Mouse (Mus musculus) spleen, adult 18-20 months (tissue): ENCODE data around the gene Ripor2.

Source experiments
- DNase-seq, 2 experiments: peaks; one replicate each; pipeline ENCODE4 v3.0.0; 2022; ENCODE audit warnings: mixed read lengths in 2 of 2

Ripor2 gene

DNA sequence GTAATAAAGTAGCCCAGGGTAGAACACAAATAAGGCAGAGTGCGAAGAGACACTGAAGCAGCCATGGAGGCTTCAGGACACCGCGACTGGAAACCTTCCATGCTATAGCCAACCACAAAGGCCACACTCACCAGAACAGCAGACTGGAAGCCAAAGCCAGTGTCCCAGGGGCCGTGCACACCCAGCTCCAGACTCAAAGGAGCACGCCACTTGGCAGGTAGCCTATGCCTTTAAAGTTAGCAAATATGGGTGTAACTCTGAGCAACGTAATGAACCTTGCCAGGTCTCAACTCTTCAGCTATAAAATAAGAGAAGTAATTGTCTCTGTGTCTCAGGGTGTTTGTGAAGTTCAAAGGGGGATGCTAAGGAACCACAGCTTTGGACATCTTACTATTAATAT is 2.9 kb downstream of the Ripor2 start:
- DNase-seq = no peak

DNA sequence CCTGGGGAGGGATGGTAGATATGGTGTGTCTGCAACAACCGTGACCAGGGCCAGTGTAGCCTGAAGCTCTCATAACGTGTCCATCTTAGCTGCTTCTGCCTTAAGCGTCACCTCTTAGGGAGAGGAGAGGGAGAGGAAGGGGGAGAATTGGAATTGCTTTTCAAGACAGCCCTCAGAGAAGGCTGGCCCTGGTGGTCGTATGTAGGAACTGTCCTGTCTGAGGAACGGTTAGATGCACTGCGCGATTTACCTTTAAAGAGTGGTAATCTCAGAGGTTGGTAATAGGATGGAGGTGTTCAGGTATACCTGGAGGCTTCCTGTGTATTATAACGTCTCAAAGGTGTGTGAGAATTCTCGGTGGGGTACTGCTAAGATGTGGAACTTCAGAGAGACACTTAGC is 3.4 kb downstream of the Ripor2 start:
- no peak for DNase-seq

DNA sequence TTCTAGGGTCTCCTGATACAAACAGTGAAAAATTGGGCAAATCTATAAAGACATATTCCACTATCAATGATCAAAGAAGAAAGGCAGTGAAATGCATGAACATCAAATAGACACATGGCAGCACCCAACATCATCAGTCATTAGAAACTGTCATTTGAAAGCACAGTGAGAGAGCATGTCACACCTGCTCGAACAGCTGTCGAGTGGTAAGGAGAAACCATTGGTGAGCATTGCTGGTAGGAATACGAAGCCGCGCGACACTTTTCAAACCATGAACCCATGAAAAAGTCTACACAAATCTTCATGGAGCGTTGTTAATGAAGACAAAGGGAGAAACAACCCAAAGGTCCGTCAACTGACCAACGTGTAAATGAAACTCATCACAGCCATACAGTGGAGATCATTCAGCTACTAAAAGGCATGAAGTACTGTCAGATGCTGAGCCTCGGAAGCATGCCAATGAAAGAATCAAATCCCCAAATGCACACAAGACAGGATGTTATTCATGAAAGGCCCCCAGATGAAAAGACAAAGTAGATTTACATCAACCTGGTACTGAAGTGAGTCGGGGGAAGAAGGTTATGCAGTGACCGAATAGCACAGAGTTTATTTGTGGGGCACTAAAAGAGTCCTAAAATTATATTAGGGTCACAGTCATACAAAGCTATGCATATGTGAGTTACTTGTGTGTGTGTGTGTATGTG is 5.4 kb downstream of the Ripor2 start:
- DNase-seq = no peak

DNA sequence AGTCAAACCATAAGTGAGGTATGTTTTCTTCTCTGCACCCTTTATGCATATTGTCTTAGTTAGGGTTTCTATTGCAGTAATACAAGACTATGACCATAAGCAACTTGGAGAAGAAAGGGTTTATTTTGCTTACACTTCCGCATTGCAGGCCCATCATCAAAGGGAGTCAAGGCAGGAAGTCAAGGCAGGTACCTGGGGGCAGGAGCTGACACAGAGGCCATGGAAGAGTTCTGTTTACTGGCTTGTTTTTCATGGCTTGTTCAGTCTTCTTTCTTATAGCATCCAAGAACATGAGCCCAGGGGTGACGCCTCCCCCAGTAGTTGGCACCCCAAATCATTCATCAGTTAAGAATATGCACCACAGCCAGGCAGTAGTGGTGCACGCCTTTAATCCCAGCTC is 6.6 kb downstream of the Ripor2 start:
- no peak for DNase-seq

DNA sequence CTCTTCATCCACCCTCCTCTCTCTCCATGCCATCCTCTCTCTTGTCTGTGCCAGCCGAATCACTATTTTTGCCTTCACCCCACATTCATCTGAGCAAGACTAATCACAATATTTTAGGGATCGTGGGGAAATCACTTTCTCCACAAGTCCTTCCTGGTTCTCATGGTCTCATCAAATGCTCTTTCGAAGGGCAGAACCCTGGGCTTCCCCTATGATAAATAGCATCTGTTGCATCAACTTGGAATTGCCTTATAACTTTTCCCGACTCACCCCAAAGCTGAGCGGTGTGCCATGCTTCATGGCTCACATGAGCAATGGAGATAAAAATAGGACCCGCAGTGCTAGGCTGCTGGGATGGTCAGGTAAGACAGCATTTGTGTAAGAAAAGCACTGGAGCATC is 9.7 kb downstream of the Ripor2 start:
- no peak for DNase-seq

DNA sequence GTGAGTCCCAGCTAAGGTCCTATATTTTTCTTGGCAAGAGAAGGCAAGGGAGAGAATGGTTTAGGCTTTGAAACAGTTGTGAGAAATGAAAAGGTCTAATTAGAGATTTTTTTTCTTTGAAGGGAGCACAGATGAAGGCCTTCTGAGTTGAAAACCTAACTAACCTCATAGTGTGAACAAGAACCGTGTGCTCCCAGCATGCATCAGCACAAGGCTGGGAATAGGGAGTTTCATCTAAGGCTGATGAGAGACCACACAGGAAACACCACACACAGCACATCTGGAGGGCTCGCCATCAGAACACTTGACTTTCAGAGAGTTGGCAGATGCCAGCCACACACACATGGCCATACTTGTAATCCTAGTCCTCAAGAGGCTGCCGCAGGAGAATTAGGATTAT is 12.3 kb downstream of the Ripor2 start:
- DNase-seq = no peak

DNA sequence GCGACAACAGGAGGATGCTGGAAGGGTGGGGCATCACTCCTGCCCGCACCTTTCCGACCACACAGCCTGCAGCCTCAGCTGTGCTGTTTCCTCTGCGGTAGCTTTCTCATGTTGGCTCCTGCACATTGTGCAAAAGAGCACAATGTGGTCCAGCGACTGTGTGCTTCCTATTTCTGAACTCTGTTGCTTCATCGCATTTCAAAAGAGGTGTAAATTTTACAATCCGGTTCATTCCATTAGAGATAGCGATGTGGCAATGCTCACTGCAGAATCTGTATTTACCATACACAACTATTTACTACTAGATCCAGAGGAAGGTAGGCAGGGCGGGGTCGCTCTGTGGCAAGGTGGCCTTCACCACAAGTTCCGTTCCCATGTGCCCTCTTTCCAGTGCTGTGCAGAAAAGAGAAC is 17.6 kb downstream of the Ripor2 start:
- peak; percentile 61 to 69 for DNase-seq

DNA sequence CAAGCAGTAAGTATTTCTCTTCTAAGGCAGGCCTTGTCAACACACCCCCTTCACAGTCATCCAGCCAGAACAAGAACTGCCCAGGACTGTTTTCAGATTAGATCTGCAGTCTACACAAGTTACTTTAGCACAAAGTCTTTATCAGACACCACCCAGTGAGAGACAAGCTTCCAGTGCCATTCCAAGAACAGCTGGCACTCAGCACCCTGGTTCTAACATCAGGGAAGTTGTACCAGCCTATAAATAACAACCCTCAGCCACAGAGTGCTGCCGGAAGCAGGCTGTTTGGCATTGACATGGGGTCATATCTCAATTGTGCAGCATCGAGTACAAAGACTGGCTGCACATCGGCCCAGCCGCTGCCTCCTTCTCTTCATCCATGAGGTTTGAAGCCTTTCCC is 21.0 kb downstream of the Ripor2 start:
- peak; percentile 47 to 53 for DNase-seq

DNA sequence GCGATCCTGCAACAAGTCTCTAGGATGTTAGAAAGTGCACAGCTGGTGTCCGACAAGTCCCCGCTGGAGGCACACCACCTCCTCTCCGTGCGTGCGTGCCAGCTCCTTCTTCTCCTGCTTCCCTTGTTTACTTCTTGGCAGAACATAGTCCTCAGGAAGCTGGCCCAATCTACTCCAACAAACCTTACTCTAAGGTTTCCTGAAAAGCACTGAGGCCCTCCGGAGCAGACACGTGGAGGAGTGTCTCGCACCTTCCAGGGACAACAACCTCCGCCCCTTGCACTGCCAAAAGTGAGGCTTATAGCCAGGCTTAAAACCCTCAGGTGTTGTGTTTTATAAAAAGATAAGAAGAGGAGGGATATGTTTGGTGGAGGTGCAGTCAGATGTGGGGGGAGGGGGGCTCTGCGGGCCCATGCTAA is 21.6 kb downstream of the Ripor2 start:
- peak in 1 of 2 experiments; percentile 27 for DNase-seq

DNA sequence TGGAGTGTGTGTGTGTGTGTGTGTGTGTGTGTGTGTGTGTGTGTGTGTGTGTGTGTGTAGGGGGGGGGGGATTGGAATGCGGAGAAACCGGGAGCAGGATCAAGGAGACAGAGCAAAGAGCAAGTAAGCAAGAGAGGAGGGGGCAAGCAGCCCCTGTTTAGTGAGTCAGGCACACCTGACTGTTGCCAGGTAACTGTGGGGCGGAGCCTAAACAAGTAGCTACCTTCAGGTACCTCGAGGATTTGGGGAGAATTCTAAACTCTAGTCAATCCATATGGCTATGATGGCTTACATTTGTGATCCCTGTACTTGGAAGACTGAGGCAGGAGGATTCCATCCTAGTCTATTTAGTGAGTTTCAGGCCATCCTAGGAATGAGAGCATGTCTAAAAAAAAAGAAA is 22.1 kb downstream of the Ripor2 start:
- DNase-seq = no peak

DNA sequence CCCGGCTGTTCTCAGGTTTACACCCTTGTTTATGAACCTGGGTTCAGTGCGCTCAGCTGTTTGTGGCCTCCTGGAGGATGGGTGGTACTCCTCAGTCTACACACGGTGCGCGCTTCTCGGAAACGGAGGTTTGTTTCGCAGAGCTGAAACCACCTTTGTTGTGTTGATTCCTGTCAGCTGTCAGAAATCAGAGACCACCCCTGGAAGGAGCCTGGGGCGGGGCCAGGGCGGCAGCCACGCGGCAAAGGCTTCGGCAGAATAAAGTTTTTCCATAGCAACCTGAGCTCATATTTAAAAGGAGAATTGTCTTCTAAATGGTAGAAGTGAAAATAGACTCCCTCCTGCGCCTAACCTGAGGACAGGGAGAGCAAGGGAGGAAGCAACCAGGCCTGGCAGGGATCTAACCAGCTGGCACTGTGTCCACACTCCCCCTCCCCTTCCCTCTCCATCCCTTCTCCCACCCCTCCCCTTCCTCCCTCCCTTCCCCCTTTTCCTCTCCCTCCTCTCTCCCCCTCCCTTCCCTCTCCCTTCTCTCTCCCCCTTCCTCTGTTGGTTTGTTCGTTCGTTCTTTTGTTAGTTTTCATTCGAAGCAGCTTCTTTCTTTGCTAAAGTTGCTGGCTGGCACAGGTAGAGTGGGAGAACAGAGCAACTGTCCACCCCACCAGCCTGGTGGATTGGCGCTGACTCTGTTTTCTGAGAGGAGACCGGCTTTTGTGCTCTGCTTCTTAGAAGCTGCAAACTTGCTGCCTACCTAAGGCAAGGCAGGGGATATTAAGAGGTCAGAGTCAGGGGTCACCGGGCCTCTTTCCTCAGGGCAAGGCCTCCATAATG is 23.0 kb downstream of the Ripor2 start:
- peak; percentile 75 to 85 for DNase-seq

DNA sequence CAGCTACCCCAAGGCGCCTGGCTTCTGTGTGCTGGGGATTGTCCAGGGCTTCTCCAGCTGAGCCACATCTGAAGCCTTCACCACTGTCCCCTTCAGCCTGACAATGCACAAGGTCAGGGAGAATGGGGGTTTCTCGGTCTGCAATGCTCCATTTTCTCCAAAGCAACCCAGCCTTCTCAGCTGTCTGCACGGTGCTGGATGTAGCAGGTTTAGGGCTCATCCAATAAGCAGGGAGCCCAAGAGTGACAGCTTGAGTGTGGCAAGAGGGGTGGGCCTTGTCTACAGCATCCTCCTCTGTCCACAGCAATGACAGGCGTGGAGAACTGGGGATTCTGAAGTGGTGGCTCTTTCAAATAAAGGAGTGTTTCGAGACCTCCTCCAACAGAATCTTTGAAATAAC is 23.8 kb downstream of the Ripor2 start:
- no peak for DNase-seq

DNA sequence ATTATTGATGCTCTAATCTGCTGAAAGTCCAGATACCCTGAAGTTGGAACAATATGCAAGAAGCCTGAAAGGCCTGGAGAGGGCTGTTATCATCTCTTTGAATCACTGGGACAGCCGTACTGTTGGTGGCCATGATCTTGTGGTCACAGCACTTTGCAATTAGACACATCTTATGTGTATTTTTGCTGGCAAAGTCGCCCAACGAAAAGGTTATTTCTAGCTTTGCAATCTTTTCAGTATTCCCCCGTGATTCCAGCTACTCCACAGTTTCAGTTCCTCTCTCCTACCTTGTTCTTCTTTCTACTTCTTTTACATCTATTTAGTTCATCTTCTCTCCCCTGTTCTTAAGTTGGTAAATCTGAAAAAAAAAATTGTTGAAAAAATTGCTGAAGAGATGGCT is 26.0 kb downstream of the Ripor2 start:
- DNase-seq = no peak

DNA sequence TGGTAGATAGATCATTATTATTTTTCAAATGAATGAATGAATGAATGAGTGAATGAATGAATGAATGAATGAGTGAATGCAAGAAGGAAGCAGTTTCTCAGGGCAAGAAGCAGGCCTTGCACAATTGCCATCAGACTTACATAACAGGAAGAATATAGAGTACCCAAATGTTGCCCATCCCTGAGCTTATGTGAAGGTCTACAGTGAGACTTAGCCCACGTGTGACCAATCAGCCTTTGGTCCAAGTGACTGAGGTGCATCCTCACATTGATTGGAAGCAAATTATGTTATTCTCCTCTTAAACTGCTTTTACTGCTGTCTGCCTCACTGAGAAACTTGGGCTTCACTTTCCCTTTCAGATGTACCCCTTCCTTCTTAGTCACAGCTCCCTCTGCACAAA is 26.7 kb downstream of the Ripor2 start:
- DNase-seq = no peak

DNA sequence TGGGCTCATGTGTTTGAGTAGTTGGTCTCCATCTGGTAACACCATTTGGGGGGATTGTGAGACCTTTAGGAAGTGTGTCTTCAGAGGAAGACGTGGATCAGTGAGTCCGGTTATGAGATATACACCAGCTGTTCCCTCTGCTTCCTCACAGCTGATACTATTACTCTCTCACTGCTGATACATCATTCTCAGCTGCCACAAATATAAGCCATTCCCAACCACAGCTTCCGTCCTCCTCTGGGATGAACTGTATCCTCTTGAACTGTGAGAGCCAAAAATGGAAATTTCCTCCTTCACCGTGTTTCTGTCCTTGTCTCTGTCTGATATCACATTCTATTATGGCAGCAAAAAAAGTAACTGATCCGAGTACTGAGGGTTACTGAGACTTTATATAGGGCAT is 28.9 kb downstream of the Ripor2 start:
- no peak for DNase-seq

DNA sequence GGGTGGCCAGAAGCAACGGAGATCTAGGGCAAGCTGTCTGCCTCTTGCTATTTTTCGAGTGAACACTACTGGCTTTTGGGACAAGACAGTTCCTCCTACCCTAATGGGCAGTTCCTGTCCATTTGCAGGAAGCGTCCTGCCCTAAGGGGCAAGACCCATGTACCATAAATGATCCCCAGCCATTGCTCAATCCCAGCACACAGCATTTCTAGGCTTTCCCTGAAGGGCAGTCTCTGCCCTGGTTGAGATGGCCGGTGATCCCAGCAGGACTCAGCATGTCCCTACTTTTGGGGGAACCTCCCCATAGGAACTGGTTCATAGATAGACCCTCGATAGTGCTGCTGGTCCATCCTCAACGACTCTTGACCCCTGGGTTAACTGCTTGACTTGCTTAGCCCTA is 31.0 kb downstream of the Ripor2 start:
- no peak for DNase-seq

DNA sequence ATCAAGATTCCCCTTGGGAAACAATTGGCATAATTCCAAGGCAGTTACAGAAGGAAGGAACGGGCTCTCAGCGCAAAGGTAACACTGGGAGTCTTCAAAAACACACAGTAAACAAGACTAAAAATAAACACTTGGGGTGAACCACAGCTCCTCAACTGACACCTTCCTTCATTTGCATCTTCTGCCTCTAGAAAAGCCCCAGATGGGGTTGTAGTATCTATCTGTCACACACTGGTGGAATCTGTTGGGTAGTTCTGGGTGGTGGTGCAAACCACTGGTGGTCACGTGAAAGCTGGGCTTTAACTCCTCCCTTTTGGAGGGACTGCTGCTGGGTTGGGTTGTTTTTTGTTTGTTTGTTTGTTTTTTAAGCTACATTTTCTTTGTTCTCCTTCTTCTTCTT is 31.4 kb downstream of the Ripor2 start:
- peak in 1 of 2 experiments; percentile 57 for DNase-seq

DNA sequence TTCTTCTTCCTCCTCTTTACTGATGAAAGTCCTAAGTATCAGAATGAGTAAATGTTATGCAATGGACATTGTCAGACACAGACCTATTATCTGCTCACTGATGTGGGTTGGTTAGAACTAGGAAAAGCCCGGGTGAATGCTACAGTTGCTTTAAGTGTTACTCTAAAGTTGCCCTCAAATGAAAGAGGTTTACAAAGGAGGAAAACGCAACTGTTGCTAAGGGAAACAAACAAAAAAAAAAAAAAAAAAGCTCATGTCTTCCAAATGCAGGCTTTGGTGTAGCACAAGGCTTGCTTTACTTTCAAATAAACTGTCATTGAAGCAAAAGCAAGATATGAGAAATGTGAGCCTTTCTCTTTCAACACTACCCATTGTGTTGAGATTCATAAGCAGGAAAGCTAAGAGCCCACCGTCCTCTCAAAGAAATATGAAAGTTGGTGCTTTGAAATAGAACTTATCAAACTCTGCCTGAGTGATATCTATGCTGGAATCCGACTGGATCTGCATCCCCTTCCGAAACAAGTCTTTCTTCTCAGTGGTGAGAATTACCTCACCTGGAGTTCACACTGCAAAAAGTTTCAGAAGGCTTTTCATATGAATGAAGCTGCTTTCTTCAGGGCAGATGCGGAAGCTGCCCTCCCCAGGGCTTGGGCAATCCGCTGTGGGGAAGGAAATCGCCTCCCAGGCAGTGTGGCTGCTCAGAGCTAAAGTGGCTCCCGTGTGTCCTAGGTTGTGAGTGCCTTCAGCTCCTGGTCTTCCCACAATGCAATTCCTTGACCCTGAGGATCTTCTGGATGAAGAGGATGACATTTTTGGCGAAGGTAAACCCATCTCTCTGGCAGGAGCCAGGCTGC is 32.2 kb downstream of the Ripor2 start:
- peak; percentile 63 to 64 for DNase-seq

DNA sequence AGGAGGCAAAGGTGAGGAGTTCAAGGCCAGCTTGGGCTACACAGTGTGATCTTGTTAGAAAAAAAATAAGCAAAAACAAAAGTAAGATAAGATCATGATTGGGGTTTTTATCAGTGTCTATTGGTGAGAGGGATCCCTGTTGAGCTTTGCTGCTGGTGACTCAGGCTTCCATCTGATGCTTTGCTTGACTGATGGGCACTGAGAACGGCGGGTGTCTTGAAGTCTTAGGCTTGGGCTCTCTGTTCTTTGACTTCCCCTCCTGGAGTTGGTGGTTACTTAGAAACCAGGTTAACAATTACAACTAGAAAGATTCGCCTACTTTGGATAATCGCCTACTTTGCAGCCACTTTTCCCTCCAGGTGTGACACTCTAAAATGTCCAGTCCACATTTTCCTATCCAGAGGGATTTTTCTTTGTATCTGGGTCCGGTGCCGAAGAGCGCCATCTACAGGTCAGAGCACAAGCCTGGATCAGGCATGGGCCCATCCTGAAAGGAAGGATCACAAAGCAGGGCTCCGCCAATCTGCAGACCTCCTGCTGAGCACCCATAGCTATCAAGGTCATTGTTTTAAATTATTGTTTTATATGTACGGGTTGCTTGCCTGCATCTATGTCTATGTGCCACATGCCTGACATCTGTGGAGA is 34.1 kb downstream of the Ripor2 start:
- peak in 1 of 2 experiments; percentile 54 for DNase-seq

DNA sequence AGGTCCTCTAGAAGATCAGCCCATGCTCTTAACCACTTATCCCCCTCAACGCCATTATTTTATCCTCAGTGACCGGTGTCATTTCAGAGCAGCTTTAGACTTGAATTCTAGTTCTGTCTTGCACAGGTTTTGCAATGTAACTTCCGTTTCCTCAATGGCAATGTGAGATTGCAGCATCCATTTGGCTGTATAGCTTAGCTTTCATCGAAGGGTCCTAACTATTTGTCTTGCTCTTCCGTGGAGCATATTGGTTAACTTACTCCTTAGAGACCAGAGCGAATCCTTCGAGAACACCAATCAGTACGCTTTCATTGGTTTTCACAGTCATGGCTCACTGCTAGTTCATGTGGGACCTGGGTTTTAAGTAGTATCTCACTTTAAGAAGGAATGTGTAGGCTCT is 34.7 kb downstream of the Ripor2 start:
- DNase-seq = no peak

DNA sequence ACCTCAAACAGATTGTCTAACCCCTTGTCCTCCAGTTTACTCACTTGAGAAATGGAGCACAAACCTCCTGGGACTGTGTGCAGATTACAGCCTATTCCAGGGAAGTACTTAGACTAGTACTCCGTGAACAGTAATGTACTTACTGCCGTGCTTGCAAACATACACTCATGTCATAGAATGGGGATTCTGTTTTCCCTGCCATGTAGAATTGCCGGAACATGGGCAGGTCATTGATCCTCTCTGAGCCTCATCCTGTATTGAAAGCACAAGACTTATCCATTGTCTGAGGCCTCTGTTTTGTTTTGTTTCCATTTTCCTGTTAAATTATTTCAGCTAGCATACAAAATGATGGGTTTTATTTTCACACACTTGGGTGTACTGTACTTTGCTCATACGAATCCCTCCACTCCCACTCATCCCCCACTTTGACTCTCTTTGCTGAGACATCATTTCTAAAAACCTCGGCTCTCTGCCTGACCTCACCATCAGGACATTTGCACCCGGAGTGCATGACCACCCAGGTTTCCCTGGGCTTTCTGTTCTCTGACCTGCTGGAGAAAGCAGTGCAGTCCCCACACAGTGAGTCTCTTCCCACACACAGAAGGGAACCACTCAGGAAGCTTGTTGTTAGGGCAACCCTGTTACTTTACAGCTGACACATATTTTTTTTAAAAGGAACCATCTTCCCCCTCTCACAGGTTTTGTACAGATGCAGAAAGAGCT is 35.2 kb downstream of the Ripor2 start:
- DNase-seq = no peak

DNA sequence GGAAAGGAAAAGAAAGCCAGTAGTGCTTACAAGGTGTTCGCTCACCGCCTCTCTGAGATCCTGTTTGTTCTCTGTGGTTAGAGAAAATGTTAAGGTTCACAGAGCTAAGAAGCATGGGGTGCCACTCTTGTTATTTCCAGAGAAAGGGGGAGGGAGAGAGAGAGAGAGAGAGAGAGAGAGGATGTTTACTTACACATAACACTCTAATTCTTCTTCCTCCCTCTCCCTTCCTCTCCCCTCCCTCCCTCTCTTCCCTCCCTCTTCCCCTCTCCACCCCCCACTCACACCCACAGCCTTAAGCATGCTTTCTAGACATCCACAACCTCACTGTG is 35.8 kb downstream of the Ripor2 start:
- DNase-seq = no peak
